Mouse (Mus musculus): ENCODE measurements around the gene Lysmd4. TPM values are rescaled to one million over a fixed set of nuclear protein-coding genes. Genes with fewer than 3 reads are reported as not detected.

The Lysmd4 gene
- polyA plus RNA-seq, 1 experiment from 2014 or later = 38.2 TPM

DNA sequence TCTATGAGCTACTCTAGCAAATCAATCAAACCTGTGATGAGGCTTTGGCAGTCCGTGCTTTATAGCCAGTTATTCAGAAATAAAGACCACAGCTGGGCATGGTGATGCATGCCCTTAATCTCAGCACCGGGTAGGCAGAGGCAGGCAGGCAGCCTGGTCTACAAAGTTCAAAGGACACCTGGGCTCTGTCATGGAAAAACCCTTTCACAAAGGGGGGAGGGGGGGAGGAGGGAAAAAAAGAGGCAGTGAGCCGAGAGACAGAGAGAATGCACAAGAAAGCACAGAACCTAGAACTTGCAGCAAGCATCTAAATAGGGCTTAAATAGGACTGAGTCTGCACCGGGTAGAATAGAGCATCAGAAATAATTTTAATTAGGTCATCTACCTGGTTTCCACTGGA is 130.6 kb downstream of the Lysmd4 start:
- no peak overlapping the region for H3K9ac ChIP-seq (replicated peaks; ENCODE audit: low read depth, low read length)
- no peaks in the 10 kb centered on the region for H3K36me3 ChIP-seq (ENCODE audit: control insufficient read depth, insufficient read depth)
- H3K4me1 ChIP-seq (replicated peaks; ENCODE audit: control insufficient read depth, insufficient read depth, low read length) = 0 out of 2 replicates have a peak, but pooled peaks cover 2% of the 10 kb centered on the region
- no peak for ATAC-seq
- no peak overlapping the region for H3K4me3 ChIP-seq (replicated peaks; ENCODE audit: low read length)
- no peak overlapping the region for H3K27ac ChIP-seq (ENCODE audit: low read length)
- 76% methylated on average over 4 of the region's 4 CpGs for WGBS
- no peak overlapping the region for H3K4me2 ChIP-seq (ENCODE audit: low read length)
- H3K27me3 ChIP-seq (replicated peaks; ENCODE audit: control insufficient read depth, insufficient read depth, low read length) = no peaks in the 10 kb centered on the region
- peaks cover 6% of the 10 kb centered on the region; the same call in 1 of the 2 replicates for H3K9me3 ChIP-seq (ENCODE audit: control insufficient read depth, low read length)

DNA sequence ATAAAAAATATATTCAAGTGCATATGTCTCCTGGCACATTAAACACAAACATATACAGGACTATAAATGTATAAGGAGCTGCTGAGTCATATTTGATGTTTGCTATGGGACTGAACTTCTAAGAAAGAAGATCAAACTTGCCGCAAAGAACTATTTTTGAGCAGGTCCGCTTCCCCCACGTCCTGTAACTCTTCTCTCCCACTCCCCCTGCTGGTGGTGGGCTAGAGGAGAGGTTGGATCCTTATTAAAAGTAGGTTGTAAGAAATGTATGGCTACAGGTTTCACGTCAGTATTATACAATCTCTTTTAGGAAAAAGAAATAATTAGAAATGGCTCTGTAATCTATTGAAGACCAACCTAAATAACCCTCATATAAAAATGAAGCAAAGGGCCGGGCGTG is 131.3 kb downstream of the Lysmd4 start:
- H3K4me3 ChIP-seq (replicated peaks; ENCODE audit: low read length) = no peak overlapping the region
- no peak overlapping the region for H3K27ac ChIP-seq (ENCODE audit: low read length)
- H3K9ac ChIP-seq (replicated peaks; ENCODE audit: low read depth, low read length) = no peak overlapping the region
- WGBS = 90% methylated on average over 6 of the region's 6 CpGs
- ATAC-seq = no peak
- 0 out of 2 replicates have a peak, but pooled peaks cover 2% of the 10 kb centered on the region for H3K4me1 ChIP-seq (replicated peaks; ENCODE audit: control insufficient read depth, insufficient read depth, low read length)
- H3K36me3 ChIP-seq (ENCODE audit: control insufficient read depth, insufficient read depth) = no peaks in the 10 kb centered on the region
- peaks cover 6% of the 10 kb centered on the region; the same call in 1 of the 2 replicates for H3K9me3 ChIP-seq (ENCODE audit: control insufficient read depth, low read length)
- H3K27me3 ChIP-seq (replicated peaks; ENCODE audit: control insufficient read depth, insufficient read depth, low read length) = no peaks in the 10 kb centered on the region
- H3K4me2 ChIP-seq (ENCODE audit: low read length) = no peak overlapping the region

DNA sequence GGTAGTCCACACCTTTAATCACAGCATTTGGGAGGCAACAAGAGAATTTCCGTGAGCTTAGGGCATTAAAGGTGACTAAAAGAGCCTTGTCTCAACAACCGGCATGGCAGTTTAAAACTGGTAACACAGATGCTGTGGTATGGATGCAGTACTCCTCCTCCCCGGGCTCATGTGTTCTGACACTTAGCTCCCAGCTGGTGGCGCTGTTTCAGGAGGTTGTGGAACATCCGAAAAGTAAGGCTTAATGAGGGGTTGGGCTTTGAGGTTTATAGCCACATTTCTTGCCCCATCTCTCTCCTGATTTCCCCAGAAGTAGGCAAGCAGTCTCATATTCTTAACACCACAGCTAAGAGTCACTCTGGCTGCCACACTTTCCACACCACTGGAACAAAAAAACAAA is 133.5 kb downstream of the Lysmd4 start:
- WGBS = 92% methylated on average over 5 of the region's 5 CpGs
- Histone ChIP-seq H3K9me3 (ENCODE audit: control insufficient read depth, low read length) (peaks cover 6% of the 10 kb centered on the region; the same call in 1 of the 2 replicates), H3K4me2 (ENCODE audit: low read length) (no peak overlapping the region), H3K9ac (replicated peaks; ENCODE audit: low read depth, low read length) (no peak overlapping the region), H3K4me3 (replicated peaks; ENCODE audit: low read length) (no peak overlapping the region), H3K4me1 (replicated peaks; ENCODE audit: control insufficient read depth, insufficient read depth, low read length) (no peaks in the 10 kb centered on the region), H3K27ac (ENCODE audit: low read length) (no peak overlapping the region), H3K27me3 (replicated peaks; ENCODE audit: control insufficient read depth, insufficient read depth, low read length) (no peaks in the 10 kb centered on the region), H3K36me3 (ENCODE audit: control insufficient read depth, insufficient read depth) (no peaks in the 10 kb centered on the region)
- no peak for ATAC-seq

Other genes starting within 250 kb of the Lysmd4 start
- 43.8 and 45.0 TPM in 2 replicates for gene Mef2a, start 150.3 kb downstream of the Lysmd4 start, polyA plus RNA-seq (2015; fragmentation: Nextera tagmentation; extraction: Ambion mirVana)